Comparison of ENCODE assay signal across 9 mouse cellular contexts in genomic region chr13:14649301-14649700, GRCm38 (mm10). TPM values are rescaled to one million over a fixed set of nuclear protein-coding genes. Genes with fewer than 3 reads are reported as not detected.
DNase-seq lines count a peak whose midpoint lies in the region; ATAC-seq and TF ChIP-seq lines count a peak whose summit lies in the region.
"Had no signal": no experiment of that assay in that cellular context is flagged by ENCODE, and none has a peak within 500 bp of the region (broad histone marks: within the 10 kb centered on the region; RNA-seq: fewer than 3 reads in every experiment).

No protein-coding gene starts in this region.

- TF ChIP-seq CTCF in thymus, adult 2 months (IDR thresholded peaks at IDR 0.05; ENCODE audit: borderline replicate concordance, control insufficient read depth, extremely low read depth, insufficient read depth, low read length, poor library complexity) = no peak

- DNase-seq in cerebellum, postnatal 10 days = peak; percentile 62 to 78
- DNase-seq in cerebellum, adult 8-10 months = no peak
- DNase-seq in left cerebral cortex, postnatal 25 days (ENCODE audit: low spot score in 2 of 2) = peak; percentile 21 to 46
- DNase-seq in left cerebral cortex, adult 8-10 months (ENCODE audit: low spot score in 2 of 2) = no peak
- peak; percentile 56 for DNase-seq in brain, adult 2 months (ENCODE audit: low read depth, low spot score)
- no peak for DNase-seq in thymus, adult 2 months
- DNase-seq in urinary bladder, adult 2 months (ENCODE audit: low spot score) = no peak

- H3K27ac ChIP-seq in thymus, adult 2 months (ENCODE audit: control insufficient read depth, insufficient read depth, low read length) = no peak overlapping the region
- H3K27ac ChIP-seq: limb, embryonic 15.5 days had no signal

- TF ChIP-seq POLR2A in thymus, adult 2 months (IDR thresholded peaks at IDR 0.05; ENCODE audit: control insufficient read depth, extremely low read depth, insufficient read depth, low read length, poor library complexity) = no peak

- 43% methylated on average over 1 of the region's 1 CpGs for WGBS in thymus, adult 2 months

- H3K4me3 ChIP-seq in thymus, adult 2 months (ENCODE audit: control insufficient read depth, insufficient read depth, low read length) = no peak overlapping the region
- H3K4me3 ChIP-seq: limb, embryonic 15.5 days had no signal

- ATAC-seq in megakaryocyte, adult 5-6 weeks (ENCODE audit: poor library complexity, severe bottlenecking) = peak; percentile 75

- intact Hi-C loops in left cerebral cortex, postnatal 25 days (cut with DNase I) = loop anchor here (1.0 kb wide), 1 partner anchor 1110 kb away; no protein-coding TSS in a partner anchor

- H3K4me1 ChIP-seq in thymus, adult 2 months (replicated peaks; ENCODE audit: control insufficient read depth, insufficient read depth, low read length) = no peaks in the 10 kb centered on the region
- H3K4me1 ChIP-seq: limb, embryonic 15.5 days had no signal

- H3K27me3 ChIP-seq in thymus, adult 2 months (ENCODE audit: control insufficient read depth, insufficient read depth, low read length) = no peaks in the 10 kb centered on the region
- H3K27me3 ChIP-seq: limb, embryonic 15.5 days had no signal

- no peaks in the 10 kb centered on the region for H3K36me3 ChIP-seq in thymus, adult 2 months (ENCODE audit: control insufficient read depth, insufficient read depth, low read length)
- H3K36me3 ChIP-seq: limb, embryonic 15.5 days had no signal

RNA-seq across cellular contexts. Expression of gene AW209491, which starts 19.3 kb away (rescaled TPM):
- total RNA-seq in left cerebral cortex, postnatal 25 days (2021) = 10 to 100 TPM; 25.3 to 27.9 TPM
- 10 to 100 TPM; 23.1 to 26.6 (median 24.7) TPM for total RNA-seq in left cerebral cortex, adult 8-10 months (2022)
- 4.6 and 4.7 TPM in 2 replicates for total RNA-seq in megakaryocyte, adult 5-6 weeks (2015)
- 6.9 and 7.8 TPM in 2 replicates for total RNA-seq in megakaryocyte, adult 5-6 weeks (2017)
- polyA plus RNA-seq in thymus, adult 2 months (2012; rRNA removed) = 3.5 and 4.7 TPM in 2 replicates
- 13.6 and 16.3 TPM in 2 replicates for polyA plus RNA-seq in urinary bladder, adult 2 months (2012; rRNA removed)

RNA-seq across cellular contexts. Expression of gene Psma2, which starts 36.3 kb away (rescaled TPM):
- 10 to 100 TPM; 58.1 to 60.3 TPM for total RNA-seq in left cerebral cortex, postnatal 25 days (2021)
- 10 to 100 TPM; 58.9 to 67.1 (median 64.5) TPM for total RNA-seq in left cerebral cortex, adult 8-10 months (2022)
- 121 and 143 TPM in 2 replicates for total RNA-seq in megakaryocyte, adult 5-6 weeks (2015)
- total RNA-seq in megakaryocyte, adult 5-6 weeks (2017) = 92.6 and 98.2 TPM in 2 replicates
- 55.6 and 66.7 TPM in 2 replicates for polyA plus RNA-seq in thymus, adult 2 months (2012; rRNA removed)
- 82.2 and 86.9 TPM in 2 replicates for polyA plus RNA-seq in urinary bladder, adult 2 months (2012; rRNA removed)

RNA-seq across cellular contexts. Expression of gene Mrpl32, which starts 36.3 kb away (rescaled TPM):
- 10 to 100 TPM; 28.7 to 31.4 TPM for total RNA-seq in left cerebral cortex, postnatal 25 days (2021)
- 10 to 100 TPM; 24.0 to 29.4 (median 26.8) TPM for total RNA-seq in left cerebral cortex, adult 8-10 months (2022)
- total RNA-seq in megakaryocyte, adult 5-6 weeks (2015) = 54.7 and 55.8 TPM in 2 replicates
- 75.8 and 101 TPM in 2 replicates for total RNA-seq in megakaryocyte, adult 5-6 weeks (2017)
- polyA plus RNA-seq in thymus, adult 2 months (2012; rRNA removed) = 10.3 and 11.9 TPM in 2 replicates
- polyA plus RNA-seq in urinary bladder, adult 2 months (2012; rRNA removed) = 34.3 and 39.3 TPM in 2 replicates

Comparison
In these comparisons a context has a peak if more than half of its experiments do, and no peak if none do; other contexts are left out.
1. DNase-seq: peak in cerebellum, postnatal 10 days (2 of 2), left cerebral cortex, postnatal 25 days (2 of 2) and brain, adult 2 months (single experiment); none in cerebellum, adult 8-10 months (single experiment), left cerebral cortex, adult 8-10 months (0 of 2), thymus, adult 2 months (single experiment) and urinary bladder, adult 2 months (single experiment).